Mouse (Mus musculus): ENCODE results near the gene Tmem242. TPM values are rescaled to one million over a fixed set of nuclear protein-coding genes. Genes with fewer than 3 reads are reported as not detected.
A peak's percentile ranks its signal among the peaks of the same experiment; 100 is the strongest.

Tmem242 gene
- 44.5 and 59.8 TPM in 2 replicates for total RNA-seq (2014; rRNA removed)
- polyA plus RNA-seq (2012; rRNA removed) = 10.7 and 12.9 TPM in 2 replicates

DNA sequence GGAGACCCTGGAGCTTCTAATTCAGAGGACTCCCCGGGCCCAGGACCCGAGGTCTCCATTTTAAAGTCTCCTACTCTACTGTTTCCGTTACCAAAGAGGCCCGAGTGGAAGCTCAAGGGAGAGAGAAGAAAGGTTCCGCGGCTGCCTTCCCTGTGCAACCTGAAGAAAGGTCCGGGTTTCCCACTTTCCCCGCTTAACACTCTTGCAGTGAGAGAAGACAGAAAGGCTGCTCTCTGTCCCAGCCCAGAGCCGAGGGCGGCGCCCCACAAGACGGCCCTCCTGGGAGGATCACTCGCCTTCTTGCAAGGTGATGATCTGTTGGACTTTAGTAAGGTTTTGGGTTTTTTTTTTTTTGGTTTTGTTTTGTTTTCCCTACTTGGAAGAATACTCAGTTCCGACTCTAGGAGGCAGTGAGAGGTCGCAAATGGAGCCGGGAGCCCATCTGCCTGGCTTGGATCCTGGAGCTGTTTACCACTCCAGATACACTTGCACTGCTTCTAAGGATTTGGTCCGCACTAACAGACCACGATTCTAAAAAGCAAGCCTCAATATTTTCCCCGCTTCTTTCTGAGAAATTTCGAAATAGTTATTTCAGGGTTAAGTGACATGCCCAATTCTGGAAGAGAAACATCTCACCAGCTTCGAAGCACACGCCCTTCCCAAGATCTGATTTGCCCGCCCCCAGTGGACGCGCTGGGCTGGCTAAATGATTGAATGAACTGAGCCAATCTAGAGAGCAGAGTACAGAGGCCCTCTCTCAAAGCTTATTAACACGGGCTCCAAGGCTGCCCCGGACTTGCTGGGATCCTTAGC, at the start of gene Tmem242:
Gene Tmem242 (minus strand): TSS at position 101 of the 813 bp plus-strand sequence.
- no peaks in the 10 kb centered on the region; the same call in 1 of the 2 replicates for H3K36me3 ChIP-seq (ENCODE audit: control insufficient read depth, insufficient read depth, low read length)
- TF ChIP-seq POLR2A (IDR thresholded peaks at IDR 0.05; ENCODE audit: extremely low read depth, insufficient read depth, low read length) (peak; percentile 39; the same call in 1 of the 2 replicates), CTCF (IDR thresholded peaks at IDR 0.05; ENCODE audit: low read depth, low read length) (peak; percentile 82)
- peak; percentile 86 for DNase-seq (ENCODE audit: extremely low read depth, low read depth, low spot score)
- peak within 1 kb of the TSS; percentile 85 for H3K4me3 ChIP-seq (ENCODE audit: insufficient read depth, low read depth, low read length)
- under 1% methylated on average over 27 of the region's 27 CpGs for WGBS
- peaks cover 3% of the 10 kb centered on the region; the same call in 1 of the 2 replicates for H3K79me2 ChIP-seq (ENCODE audit: control insufficient read depth, insufficient read depth, low read length)
- H3K27ac ChIP-seq (replicated peaks; ENCODE audit: insufficient read depth, low read depth, low read length) = peak within 1 kb of the TSS; percentile 85
- peak within 1 kb of the TSS; percentile 88 for H3K9ac ChIP-seq (ENCODE audit: low read depth, low read length)
- no peaks in the 10 kb centered on the region for H3K27me3 ChIP-seq (ENCODE audit: control insufficient read depth, insufficient read depth, low read length)
- peaks cover 4% of the 10 kb centered on the region for H3K4me1 ChIP-seq (ENCODE audit: control insufficient read depth, insufficient read depth, low read length)

DNA sequence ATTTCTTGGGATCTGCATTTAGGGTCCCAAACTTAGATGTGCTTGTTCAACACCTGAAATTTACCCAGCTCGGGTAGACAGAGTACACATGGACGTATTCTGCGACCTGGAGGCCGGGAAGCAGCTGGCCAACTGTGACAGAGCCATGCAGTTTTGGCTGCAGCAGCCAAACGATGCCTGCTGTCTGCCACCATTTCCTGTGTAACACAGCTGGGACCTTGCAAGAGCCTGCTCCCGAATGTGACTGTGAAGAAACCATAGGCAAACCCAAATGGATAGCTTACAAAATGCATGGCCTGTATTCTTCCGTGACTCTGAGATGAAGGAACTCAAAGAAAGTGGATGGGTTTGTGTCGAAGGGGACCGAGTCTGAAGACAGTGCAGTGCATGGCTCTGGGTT, 48.1 kb upstream of the Tmem242 start:
- H3K36me3 ChIP-seq (ENCODE audit: control insufficient read depth, insufficient read depth, low read length) = no peaks in the 10 kb centered on the region
- H3K4me3 ChIP-seq (ENCODE audit: insufficient read depth, low read depth, low read length) = no peak overlapping the region
- H3K9ac ChIP-seq (ENCODE audit: low read depth, low read length) = no peak overlapping the region
- DNase-seq (ENCODE audit: extremely low read depth, low read depth, low spot score) = no peak
- WGBS = 75% methylated on average over 9 of the region's 9 CpGs
- no peaks in the 10 kb centered on the region for H3K27me3 ChIP-seq (ENCODE audit: control insufficient read depth, insufficient read depth, low read length)
- no peak for TF ChIP-seq CTCF (IDR thresholded peaks at IDR 0.05; ENCODE audit: low read depth, low read length)
- no peak for TF ChIP-seq POLR2A (IDR thresholded peaks at IDR 0.05; ENCODE audit: extremely low read depth, insufficient read depth, low read length)
- no peaks in the 10 kb centered on the region for H3K79me2 ChIP-seq (ENCODE audit: control insufficient read depth, insufficient read depth, low read length)
- peaks cover 2% of the 10 kb centered on the region for H3K4me1 ChIP-seq (ENCODE audit: control insufficient read depth, insufficient read depth, low read length)
- no peak overlapping the region for H3K27ac ChIP-seq (replicated peaks; ENCODE audit: insufficient read depth, low read depth, low read length)

DNA sequence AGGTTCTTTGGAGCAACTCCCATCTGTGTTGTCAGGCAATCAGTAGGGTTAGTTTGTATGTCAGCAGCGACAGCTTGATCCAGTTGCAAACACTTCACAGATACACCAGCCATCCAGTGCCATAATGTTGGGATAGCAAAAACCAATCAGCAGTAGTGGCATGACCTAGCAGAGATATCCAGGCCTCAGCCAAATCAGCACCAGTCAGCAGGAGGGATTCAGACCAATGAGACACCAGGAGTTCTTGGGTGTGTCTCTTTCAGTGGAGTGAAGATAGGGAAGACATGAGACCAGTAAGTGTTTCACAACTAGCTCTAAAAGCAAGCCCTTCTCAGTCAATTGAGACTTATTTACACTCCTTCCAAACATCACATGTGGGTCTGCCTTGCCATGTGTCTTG, 44.6 kb upstream of the Tmem242 start:
- Histone ChIP-seq H3K4me3 (ENCODE audit: insufficient read depth, low read depth, low read length) (no peak overlapping the region), H3K36me3 (ENCODE audit: control insufficient read depth, insufficient read depth, low read length) (no peaks in the 10 kb centered on the region), H3K9ac (ENCODE audit: low read depth, low read length) (no peak overlapping the region), H3K27ac (replicated peaks; ENCODE audit: insufficient read depth, low read depth, low read length) (no peak overlapping the region), H3K27me3 (ENCODE audit: control insufficient read depth, insufficient read depth, low read length) (no peaks in the 10 kb centered on the region), H3K4me1 (ENCODE audit: control insufficient read depth, insufficient read depth, low read length) (no peaks in the 10 kb centered on the region), H3K79me2 (ENCODE audit: control insufficient read depth, insufficient read depth, low read length) (no peaks in the 10 kb centered on the region)
- no peak for DNase-seq (ENCODE audit: extremely low read depth, low read depth, low spot score)
- 100% methylated on average over 1 of the region's 1 CpGs for WGBS
- TF ChIP-seq CTCF (IDR thresholded peaks at IDR 0.05; ENCODE audit: low read depth, low read length) (no peak), POLR2A (IDR thresholded peaks at IDR 0.05; ENCODE audit: extremely low read depth, insufficient read depth, low read length) (no peak)

DNA sequence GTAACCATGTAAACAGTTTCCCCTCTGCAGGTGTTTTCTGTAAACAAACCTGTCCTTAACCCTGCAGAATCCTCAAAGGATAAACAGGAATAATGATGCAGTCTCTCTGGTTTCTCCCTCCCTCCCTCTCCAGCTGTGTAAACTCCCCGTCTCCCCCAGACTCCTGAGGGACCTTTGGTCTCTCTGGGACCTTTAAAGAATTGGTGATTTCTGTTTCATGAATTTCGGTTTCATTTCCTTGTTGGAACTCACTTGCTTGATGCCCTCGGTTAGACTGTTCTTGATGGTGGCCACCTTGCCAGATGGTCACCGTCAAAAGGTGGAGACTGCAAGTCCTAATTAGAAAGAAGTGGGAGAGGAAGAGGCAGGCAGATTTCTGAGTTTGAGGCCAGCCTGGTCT, 43.4 kb upstream of the Tmem242 start:
- 60% methylated on average over 4 of the region's 4 CpGs for WGBS
- H3K36me3 ChIP-seq (ENCODE audit: control insufficient read depth, insufficient read depth, low read length) = no peaks in the 10 kb centered on the region
- no peaks in the 10 kb centered on the region for H3K79me2 ChIP-seq (ENCODE audit: control insufficient read depth, insufficient read depth, low read length)
- H3K27ac ChIP-seq (replicated peaks; ENCODE audit: insufficient read depth, low read depth, low read length) = no peak overlapping the region
- no peaks in the 10 kb centered on the region for H3K4me1 ChIP-seq (ENCODE audit: control insufficient read depth, insufficient read depth, low read length)
- no peak for TF ChIP-seq CTCF (IDR thresholded peaks at IDR 0.05; ENCODE audit: low read depth, low read length)
- no peak for TF ChIP-seq POLR2A (IDR thresholded peaks at IDR 0.05; ENCODE audit: extremely low read depth, insufficient read depth, low read length)
- H3K27me3 ChIP-seq (ENCODE audit: control insufficient read depth, insufficient read depth, low read length) = no peaks in the 10 kb centered on the region
- no peak for DNase-seq (ENCODE audit: extremely low read depth, low read depth, low spot score)
- H3K4me3 ChIP-seq (ENCODE audit: insufficient read depth, low read depth, low read length) = no peak overlapping the region
- H3K9ac ChIP-seq (ENCODE audit: low read depth, low read length) = no peak overlapping the region

DNA sequence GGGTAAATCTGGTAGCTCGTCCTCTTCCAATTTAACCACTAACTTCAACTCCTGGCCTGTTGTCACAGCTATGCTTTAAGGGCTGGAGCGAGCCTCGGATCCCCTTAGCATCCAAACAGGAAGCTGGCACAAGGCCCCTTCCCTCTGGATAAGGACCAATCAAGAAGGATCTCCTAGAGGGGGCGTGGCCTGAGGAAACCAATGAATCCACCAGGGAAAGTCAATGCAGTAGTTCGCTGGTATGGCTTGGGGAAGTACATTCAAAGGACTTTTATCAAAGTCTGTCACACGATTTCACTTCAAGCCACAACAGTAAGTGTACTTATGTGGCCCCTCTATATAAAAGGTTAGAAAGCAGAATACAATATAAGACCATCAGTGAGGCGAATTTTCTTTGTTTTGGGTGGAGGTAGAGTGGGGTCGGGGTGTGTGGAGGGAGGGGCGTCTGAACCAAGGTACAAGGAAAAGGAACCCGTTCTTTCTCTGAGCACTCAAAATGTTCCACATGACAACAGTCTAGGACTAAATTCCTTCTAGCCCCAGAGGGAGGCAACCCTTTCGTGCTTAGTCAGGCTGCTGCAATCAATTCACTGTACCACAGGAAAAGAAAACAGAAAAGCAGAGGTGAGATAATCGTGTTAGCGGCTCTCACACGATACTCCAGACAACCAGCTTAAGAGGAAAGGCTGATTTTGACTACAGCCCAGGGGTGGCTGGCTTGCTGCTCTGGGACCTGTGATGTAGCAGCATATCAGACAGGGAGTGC, 36.1 kb upstream of the Tmem242 start:
- Histone ChIP-seq H3K27me3 (ENCODE audit: control insufficient read depth, insufficient read depth, low read length) (no peaks in the 10 kb centered on the region), H3K4me3 (ENCODE audit: insufficient read depth, low read depth, low read length) (no peak overlapping the region), H3K4me1 (ENCODE audit: control insufficient read depth, insufficient read depth, low read length) (no peaks in the 10 kb centered on the region), H3K79me2 (ENCODE audit: control insufficient read depth, insufficient read depth, low read length) (no peaks in the 10 kb centered on the region), H3K36me3 (ENCODE audit: control insufficient read depth, insufficient read depth, low read length) (no peaks in the 10 kb centered on the region), H3K27ac (replicated peaks; ENCODE audit: insufficient read depth, low read depth, low read length) (no peak overlapping the region), H3K9ac (ENCODE audit: low read depth, low read length) (no peak overlapping the region)
- TF ChIP-seq POLR2A (IDR thresholded peaks at IDR 0.05; ENCODE audit: extremely low read depth, insufficient read depth, low read length) (no peak), CTCF (IDR thresholded peaks at IDR 0.05; ENCODE audit: low read depth, low read length) (no peak)
- DNase-seq (ENCODE audit: extremely low read depth, low read depth, low spot score) = no peak
- 69% methylated on average over 14 of the region's 14 CpGs for WGBS
